Mouse (Mus musculus) spleen, adult 18-20 months (tissue): ENCODE measurements around the gene Lamtor1.
A peak's percentile ranks its signal among the peaks of the same experiment; 100 is the strongest.
"Not testable (repeated sequence)": the region's sequence is repeated elsewhere in the genome, so short reads cannot be mapped to it uniquely, and the experiment has no call there.

Source experiments
- DNase-seq, 2 experiments: peaks; one replicate each; pipeline ENCODE4 v3.0.0; 2022; ENCODE audit warnings: mixed read lengths in 2 of 2

The Lamtor1 gene

GRCm38 (mm10) chr7:101900331-101901097 is 5.2 kb upstream of the Lamtor1 start:
- no peak for DNase-seq

DNA sequence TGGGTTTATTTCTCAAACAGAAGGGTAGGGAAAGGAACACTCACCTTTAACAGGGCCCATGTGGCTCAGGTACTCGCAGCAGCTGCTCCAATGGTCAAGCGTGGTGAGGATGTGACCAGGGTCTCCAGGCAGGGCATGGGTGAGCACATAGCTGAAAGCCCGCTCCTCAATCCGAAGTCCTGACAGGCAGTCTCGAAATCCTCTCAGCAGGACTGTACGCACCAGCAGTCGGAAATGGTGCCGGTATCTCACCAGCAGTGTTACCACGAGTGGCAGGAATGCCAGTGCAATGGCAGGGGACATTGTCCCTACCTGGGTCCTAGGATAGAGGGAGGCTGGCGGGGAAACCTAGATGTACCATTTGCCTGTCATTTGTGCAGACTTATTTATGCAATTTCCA is 3.7 kb upstream of the Lamtor1 start:
- DNase-seq: no peak

GRCm38 (mm10) chr7:101902846-101903245 is 2.9 kb upstream of the Lamtor1 start:
- DNase-seq: no peak

- no peak for DNase-seq
Measured at GRCm38 (mm10) chr7:101906287-101906681, 580 bp downstream of the Lamtor1 start, which contains the start of gene Tomt. Tomt (minus strand) TSS chr7:101906359.

- no peak for DNase-seq
Measured at GRCm38 (mm10) chr7:101906696-101907095, 992 bp downstream of the Lamtor1 start.

DNA sequence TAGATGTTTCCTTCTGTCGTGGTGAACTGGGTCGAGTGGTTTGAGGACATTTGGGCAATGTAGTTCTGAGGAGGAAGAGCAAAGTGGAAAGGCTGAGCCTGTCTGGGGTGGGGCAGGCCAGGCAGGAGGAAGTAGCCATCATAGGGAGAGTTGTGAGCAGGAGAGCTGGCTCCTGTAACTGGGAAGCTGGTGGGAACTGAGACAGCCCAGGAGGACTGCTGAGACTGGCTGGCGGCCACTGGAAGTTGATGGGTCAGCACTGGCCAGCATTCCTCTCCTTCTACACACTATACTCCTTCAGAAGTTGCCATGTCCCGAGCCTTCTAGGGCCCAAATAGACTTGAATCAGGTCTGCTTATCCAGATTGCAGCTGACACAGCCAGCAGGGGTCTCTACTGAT is 2.7 kb downstream of the Lamtor1 start:
- no peak for DNase-seq

DNA sequence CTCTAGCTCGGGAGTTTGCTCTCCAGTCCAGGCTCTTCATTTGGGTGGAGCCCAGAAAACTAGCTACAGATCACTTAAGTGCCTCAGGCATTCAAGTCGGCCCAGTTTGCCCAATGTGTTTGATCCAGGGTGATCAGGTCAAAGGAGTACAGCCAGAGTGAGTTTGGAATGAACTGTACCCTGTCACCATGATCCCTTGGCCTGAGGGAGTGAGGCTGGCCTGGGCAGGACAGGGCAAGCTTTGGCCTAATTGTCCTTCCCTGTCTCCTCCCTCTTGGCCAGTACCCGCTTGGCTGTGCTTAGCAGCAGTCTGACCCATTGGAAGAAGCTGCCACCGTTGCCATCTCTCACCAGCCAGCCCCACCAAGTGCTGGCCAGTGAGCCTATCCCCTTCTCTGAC is 4.4 kb downstream of the Lamtor1 start:
- DNase-seq: no peak

DNA sequence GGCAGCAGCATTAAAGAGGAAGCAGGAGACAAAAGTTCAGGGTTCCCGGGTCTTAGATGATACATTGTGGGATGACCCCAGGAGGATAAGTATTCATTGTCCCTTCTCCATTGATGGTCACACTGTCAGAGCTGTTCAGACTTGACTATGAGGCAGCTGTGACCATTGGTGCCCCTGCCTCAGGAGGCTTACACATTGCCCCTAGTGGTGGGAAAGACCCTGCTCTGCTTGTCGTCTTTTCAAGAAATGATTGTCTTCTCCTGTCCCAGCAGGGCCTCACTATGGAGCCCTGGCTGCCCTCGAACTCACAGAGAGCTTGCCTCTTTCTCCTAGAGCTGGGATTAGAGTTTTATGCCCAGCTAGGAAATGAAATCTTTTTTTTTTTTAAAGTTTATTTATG is 6.3 kb downstream of the Lamtor1 start:
- no peak for DNase-seq

- DNase-seq: peak in 1 of 2 experiments; percentile 68
Measured at GRCm38 (mm10) chr7:101918071-101918470, 12.4 kb downstream of the Lamtor1 start.

DNA sequence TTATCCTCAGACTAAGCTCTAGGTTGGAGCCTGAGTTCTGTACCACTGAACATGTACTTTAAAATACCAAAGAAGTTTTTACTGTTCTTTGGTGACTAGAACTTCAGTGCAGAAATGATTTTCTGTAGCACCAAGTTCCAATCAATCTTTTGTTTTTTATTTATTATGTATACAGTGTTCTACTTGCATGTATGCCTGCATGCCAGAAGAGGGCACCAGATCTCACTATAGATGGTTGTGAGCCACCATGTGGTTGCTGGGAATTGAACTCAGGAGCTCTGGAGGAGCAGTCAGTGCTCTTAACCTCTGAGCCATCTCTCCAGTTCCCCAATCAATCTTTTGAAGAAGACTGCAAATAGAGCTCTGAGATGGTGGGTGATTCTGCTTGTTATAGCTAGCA is 20.2 kb downstream of the Lamtor1 start:
- DNase-seq: not testable (repeated sequence)

DNA sequence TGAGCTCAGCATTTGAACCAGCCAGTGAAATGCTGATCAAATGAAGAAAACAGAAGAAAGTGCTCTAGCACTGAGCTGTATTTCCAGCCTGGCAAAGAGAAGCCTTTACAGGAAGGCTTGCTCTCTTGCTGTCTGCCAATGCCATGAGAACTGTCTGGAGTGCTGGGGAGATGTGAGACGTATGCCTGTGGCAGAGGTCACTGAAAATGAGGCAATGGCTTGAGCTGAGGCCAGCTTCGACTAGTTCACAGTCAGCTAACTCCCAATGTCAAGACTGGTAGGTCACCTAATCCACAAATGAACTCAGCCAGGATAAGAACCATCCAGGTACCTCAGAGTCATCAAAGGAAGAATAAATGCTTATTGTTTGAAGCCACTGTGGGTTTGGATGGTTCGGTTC is 22.4 kb downstream of the Lamtor1 start:
- no peak for DNase-seq

DNA sequence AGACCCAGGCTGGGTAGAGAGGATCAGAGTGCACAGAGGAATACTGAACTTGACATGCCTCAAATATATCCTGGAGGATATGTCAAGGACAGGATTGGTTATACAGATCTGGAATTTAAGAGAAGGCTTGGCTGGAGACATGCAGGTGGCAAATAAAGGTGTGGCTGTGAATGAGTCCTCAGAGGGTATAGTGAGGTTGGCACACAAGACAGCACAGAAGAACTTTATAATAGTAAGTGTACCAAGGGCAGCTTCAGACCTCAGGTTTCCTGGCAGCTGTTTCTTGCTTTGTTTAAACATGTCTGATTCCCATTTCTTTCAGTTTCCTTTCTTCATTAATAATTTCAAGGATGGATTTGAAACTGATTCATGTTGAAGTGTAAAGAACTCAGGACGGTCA is 26.8 kb downstream of the Lamtor1 start:
- no peak for DNase-seq

DNA sequence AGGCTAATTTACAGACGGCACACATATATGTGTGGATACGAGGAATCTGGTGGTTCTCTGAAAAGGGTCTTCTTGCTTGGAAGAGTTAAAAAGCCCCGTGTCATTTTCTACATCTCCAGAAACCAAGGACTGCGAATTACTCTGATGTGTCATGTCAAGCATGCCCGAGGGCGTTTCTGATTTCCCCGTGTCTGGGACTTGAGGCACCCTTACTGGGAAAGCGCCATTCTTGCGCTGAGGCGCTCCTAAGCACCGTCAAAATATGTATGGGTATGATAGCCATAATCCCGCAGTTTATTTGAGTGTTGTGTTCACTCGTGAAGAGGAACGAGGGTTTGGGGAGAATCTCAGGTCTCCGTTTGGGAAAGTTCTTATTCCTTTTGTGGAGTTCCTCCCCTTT is 27.6 kb downstream of the Lamtor1 start:
- no peak for DNase-seq

GRCm38 (mm10) chr7:101933751-101934240 is 28.1 kb downstream of the Lamtor1 start, which contains the start of the genes Lrrc51 and Numa1:
Lrrc51 (minus strand) TSS chr7:101933895.
Numa1 (plus strand) TSS chr7:101934111.
- peak; percentile 90 to 94 for DNase-seq

- DNase-seq: no peak
Measured at GRCm38 (mm10) chr7:101935957-101936356, 30.3 kb downstream of the Lamtor1 start.

DNA sequence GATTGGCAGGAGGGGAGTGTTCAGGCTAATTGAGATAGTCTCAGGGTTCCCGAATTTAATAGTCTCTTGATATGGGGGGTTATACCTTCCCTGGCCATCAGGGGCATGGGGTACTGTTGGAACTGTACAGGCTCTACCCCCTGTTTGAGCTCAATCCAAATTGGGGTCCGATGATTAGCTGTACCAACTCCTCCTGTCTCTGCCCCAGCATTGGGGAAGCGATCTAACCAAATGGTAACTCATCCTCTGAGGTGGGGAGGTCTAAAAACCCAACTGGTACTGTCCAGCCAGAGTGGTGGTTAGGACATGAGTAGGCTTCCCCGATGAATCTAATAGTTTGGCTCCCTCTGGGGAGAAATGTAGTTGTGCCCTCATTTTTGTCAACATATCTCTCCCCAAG is 31.3 kb downstream of the Lamtor1 start:
- no peak for DNase-seq

- DNase-seq: no peak
Measured at GRCm38 (mm10) chr7:101937569-101937968, 31.9 kb downstream of the Lamtor1 start.

DNA sequence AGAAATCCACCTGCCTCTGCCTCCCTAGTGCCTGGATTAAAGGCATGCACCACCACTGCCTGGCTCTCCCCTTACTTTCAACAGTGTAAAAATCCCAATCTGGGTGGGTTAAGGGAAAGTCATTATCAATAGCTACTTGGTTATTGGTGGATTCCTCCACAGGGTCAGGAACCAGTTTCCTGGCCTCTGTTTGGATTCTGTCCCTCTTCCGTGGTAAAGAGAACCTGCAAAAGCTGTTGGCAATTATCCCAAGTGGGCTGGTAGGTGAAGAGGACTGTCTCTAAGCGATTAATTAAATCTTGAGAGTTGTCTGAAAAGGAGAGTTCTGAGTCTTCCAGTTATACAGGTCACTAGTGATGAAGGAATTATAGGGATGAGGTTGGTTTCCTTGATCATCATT is 32.6 kb downstream of the Lamtor1 start:
- DNase-seq: no peak

DNA sequence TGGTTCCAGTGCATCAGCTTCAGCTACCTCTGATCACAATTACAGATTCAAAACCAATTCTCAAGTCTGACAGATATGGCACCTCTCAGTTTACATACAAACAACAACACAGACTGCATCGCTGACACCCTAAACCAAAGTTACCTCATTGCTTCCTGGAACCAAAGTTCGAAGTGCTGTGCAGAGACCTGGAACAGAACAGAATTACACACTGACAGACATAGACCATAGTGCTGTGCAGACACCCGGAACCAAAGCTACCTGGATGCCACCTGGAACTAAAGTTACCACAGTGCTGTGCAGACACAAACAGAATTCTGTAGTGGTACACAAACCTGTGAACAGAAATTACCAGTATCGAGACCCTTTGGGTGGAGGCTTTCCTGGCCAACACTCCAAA is 34.1 kb downstream of the Lamtor1 start:
- DNase-seq: no peak

- DNase-seq: not testable (repeated sequence)
Measured at GRCm38 (mm10) chr7:101949008-101949407, 43.3 kb downstream of the Lamtor1 start.

DNA sequence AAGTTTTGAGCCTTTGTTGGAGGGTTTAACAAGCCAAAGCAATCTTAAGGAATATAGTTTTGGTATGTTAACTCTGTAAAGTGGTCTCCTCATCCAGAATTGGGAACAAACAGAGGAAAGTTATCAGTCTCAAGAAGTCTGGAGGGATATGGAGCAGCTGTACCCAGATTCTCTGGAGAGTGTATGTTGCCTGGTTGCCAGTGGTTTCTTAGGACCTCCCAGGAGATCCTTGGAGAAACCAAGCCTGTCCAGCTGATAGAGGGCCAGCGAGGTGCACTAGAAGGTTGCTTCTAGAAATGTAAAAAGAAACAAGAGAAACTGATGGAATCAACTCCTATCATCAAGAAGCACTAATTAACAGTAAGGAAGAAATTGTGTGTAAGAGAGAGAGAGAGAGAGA is 45.9 kb downstream of the Lamtor1 start:
- no peak for DNase-seq

GRCm38 (mm10) chr7:101952098-101952497 is 46.4 kb downstream of the Lamtor1 start:
- no peak for DNase-seq

- DNase-seq: no peak
Measured at GRCm38 (mm10) chr7:101954163-101954562, 48.5 kb downstream of the Lamtor1 start.

DNA sequence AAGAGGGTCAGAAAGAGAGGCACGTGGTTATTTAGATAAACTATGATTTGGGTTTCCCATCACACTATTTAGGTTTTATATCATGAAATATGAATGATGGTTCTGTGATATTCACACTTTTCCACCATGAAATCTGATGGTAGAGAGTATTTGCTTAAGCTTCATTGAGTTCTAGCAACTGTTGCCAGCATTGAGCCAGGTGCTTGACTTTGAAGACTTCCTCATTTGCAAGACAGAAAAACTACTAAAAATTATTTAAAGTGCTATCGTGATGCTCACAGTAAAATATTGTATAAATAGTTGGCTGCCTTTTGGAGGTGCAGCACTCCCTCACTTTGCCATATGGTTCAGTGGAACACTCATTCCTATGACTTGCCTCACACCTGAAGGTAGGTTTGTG is 49.6 kb downstream of the Lamtor1 start:
- no peak for DNase-seq

- DNase-seq: no peak
Measured at GRCm38 (mm10) chr7:101955862-101956261, 50.2 kb downstream of the Lamtor1 start.
